Mouse (Mus musculus): ENCODE results near the gene Neto2. TPM values are rescaled to one million over a fixed set of nuclear protein-coding genes. Genes with fewer than 3 reads are reported as not detected.

Neto2 gene
- polyA plus RNA-seq, 1 experiment from 2014 or later = 15.6 TPM

DNA sequence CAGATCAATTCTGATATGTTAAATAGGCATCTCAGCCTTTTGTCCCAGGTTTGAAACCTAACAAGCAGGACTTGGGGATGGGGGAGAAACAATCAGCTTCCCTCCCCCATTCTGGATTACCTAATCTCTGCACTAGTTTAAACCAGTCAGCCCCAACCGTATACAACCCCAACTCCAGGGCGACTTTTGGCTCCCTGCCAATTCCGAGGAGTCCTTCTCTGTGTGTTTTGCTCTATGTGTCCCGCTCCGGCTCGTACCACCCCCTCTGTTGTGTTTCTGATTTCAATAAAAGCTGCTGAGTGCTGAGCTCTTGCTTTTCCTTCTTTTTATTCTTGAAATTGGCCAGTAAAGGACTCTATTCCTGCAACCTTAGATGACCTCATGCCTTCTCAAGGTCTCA lies 105.3 kb downstream of the Neto2 start:
- Histone ChIP-seq H3K36me3 (ENCODE audit: control insufficient read depth, insufficient read depth, low read length) (no peaks in the 10 kb centered on the region), H3K27ac (ENCODE audit: low read length) (no peak overlapping the region), H3K4me1 (ENCODE audit: control insufficient read depth, insufficient read depth, low read length) (no peaks in the 10 kb centered on the region), H3K4me3 (ENCODE audit: low read depth, low read length) (no peak overlapping the region), H3K9me3 (ENCODE audit: control insufficient read depth, low read depth, low read length) (no peaks in the 10 kb centered on the region), H3K9ac (replicated peaks; ENCODE audit: low read depth, low read length) (no peak overlapping the region), H3K4me2 (replicated peaks; ENCODE audit: low read depth, low read length) (no peak overlapping the region), H3K27me3 (ENCODE audit: control insufficient read depth, insufficient read depth, low read length) (no peaks in the 10 kb centered on the region)
- peak; percentile 63; the same call in 1 of the 2 replicates for ATAC-seq (ENCODE audit: insufficient number of reproducible peaks, insufficient read depth, low FRiP score, low read depth)
- 25% methylated on average over 6 of the region's 6 CpGs for WGBS

DNA sequence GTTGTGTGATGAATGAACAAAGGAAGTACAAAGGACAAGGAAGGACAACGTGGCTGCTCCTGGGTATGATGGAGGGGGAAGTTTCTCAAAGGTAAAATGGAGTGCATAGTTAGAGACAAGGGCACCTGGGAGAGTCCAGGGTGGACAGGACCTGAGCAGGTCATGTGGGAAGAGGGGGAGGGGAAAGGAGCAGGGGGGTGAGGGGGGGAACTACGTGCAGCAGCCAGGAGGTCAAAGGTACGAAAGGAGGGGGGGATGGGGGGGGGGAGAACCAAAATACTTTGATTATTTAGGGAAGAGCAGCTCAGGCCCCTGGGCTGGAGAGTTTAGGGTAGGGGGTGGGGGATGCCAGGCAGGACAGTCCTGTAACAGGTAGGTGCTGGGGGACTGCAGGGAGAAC lies 105.7 kb downstream of the Neto2 start:
- 40% methylated on average over 3 of the region's 3 CpGs for WGBS
- no peaks in the 10 kb centered on the region for H3K27me3 ChIP-seq (ENCODE audit: control insufficient read depth, insufficient read depth, low read length)
- no peak overlapping the region for H3K9ac ChIP-seq (replicated peaks; ENCODE audit: low read depth, low read length)
- no peak overlapping the region for H3K4me3 ChIP-seq (ENCODE audit: low read depth, low read length)
- no peaks in the 10 kb centered on the region for H3K4me1 ChIP-seq (ENCODE audit: control insufficient read depth, insufficient read depth, low read length)
- no peaks in the 10 kb centered on the region for H3K36me3 ChIP-seq (ENCODE audit: control insufficient read depth, insufficient read depth, low read length)
- no peak for ATAC-seq (ENCODE audit: insufficient number of reproducible peaks, insufficient read depth, low FRiP score, low read depth)
- H3K9me3 ChIP-seq (ENCODE audit: control insufficient read depth, low read depth, low read length) = no peaks in the 10 kb centered on the region
- no peak overlapping the region for H3K4me2 ChIP-seq (replicated peaks; ENCODE audit: low read depth, low read length)
- H3K27ac ChIP-seq (ENCODE audit: low read length) = no peak overlapping the region

DNA sequence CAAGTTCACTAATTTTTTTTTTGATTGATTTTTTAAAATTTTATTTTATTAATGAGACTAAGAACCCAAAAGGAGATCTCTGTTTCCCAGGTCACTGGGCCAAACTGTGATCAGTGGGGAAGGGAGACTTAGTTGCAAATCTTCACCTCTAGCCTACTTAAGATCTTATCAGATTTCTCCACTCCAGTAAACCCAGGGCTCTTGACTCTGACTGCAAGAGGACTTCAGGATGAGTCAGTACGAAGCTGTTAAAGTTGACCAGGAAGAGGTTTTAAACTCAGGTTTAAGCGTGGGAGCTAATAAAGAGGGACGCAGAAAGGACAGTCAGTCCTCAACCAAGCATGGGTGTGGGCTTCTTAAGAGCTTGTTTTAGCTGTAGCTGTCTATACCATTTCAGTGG lies 107.4 kb downstream of the Neto2 start:
- Histone ChIP-seq H3K4me3 (ENCODE audit: low read depth, low read length) (no peak overlapping the region), H3K4me2 (replicated peaks; ENCODE audit: low read depth, low read length) (no peak overlapping the region), H3K9ac (replicated peaks; ENCODE audit: low read depth, low read length) (no peak overlapping the region), H3K4me1 (ENCODE audit: control insufficient read depth, insufficient read depth, low read length) (no peaks in the 10 kb centered on the region), H3K27ac (ENCODE audit: low read length) (no peak overlapping the region), H3K36me3 (ENCODE audit: control insufficient read depth, insufficient read depth, low read length) (no peaks in the 10 kb centered on the region), H3K27me3 (ENCODE audit: control insufficient read depth, insufficient read depth, low read length) (no peaks in the 10 kb centered on the region), H3K9me3 (ENCODE audit: control insufficient read depth, low read depth, low read length) (no peaks in the 10 kb centered on the region)
- WGBS = 82% methylated on average over 3 of the region's 3 CpGs
- no peak for ATAC-seq (ENCODE audit: insufficient number of reproducible peaks, insufficient read depth, low FRiP score, low read depth)

DNA sequence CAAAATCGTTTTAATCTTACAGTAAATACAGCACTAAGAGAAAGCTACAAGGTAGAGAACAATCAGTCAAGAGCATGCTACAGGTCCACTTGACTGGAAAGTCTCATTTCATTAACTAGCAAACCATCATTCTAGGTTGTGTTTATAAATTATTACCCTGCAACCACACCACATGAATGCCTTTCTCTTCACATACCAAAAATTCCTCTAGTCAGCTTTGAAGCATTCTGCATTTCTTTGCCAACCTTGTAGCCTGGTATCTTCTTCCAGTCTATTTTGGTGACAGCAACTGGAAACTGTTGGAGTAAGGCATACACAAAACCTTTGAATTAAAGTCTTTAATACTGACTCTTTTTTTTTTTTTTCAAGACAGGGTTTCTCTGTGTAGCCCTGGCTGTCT lies 109.2 kb downstream of the Neto2 start:
- H3K9me3 ChIP-seq (ENCODE audit: control insufficient read depth, low read depth, low read length) = no peaks in the 10 kb centered on the region
- 71% methylated on average over 1 of the region's 1 CpGs for WGBS
- no peaks in the 10 kb centered on the region for H3K4me1 ChIP-seq (ENCODE audit: control insufficient read depth, insufficient read depth, low read length)
- no peaks in the 10 kb centered on the region for H3K36me3 ChIP-seq (ENCODE audit: control insufficient read depth, insufficient read depth, low read length)
- H3K9ac ChIP-seq (replicated peaks; ENCODE audit: low read depth, low read length) = no peak overlapping the region
- H3K27ac ChIP-seq (ENCODE audit: low read length) = no peak overlapping the region
- H3K4me2 ChIP-seq (replicated peaks; ENCODE audit: low read depth, low read length) = no peak overlapping the region
- no peak for ATAC-seq (ENCODE audit: insufficient number of reproducible peaks, insufficient read depth, low FRiP score, low read depth)
- H3K4me3 ChIP-seq (ENCODE audit: low read depth, low read length) = no peak overlapping the region
- no peaks in the 10 kb centered on the region for H3K27me3 ChIP-seq (ENCODE audit: control insufficient read depth, insufficient read depth, low read length)

DNA sequence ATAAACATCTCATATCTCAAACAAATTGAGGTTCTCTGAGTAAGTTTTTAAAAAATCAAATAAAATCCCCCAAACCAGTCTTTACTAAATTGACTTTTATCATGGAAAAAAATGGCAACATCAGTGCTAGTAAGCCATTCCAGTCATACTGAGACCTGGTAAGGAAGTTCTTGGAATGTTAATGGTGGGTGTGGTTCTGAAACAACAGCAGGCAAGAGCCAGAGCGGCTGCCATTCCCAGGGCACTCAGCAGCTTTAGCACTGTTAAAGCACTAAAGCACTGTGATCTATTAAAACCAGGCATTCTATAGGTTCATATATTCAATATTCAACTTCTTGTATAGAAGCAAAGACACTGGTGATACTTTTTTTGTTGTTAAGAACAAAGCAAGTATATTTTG lies 110.5 kb downstream of the Neto2 start:
- Histone ChIP-seq H3K4me2 (replicated peaks; ENCODE audit: low read depth, low read length) (no peak overlapping the region), H3K4me3 (ENCODE audit: low read depth, low read length) (no peak overlapping the region), H3K4me1 (ENCODE audit: control insufficient read depth, insufficient read depth, low read length) (no peaks in the 10 kb centered on the region), H3K9me3 (ENCODE audit: control insufficient read depth, low read depth, low read length) (no peaks in the 10 kb centered on the region), H3K36me3 (ENCODE audit: control insufficient read depth, insufficient read depth, low read length) (no peaks in the 10 kb centered on the region), H3K27me3 (ENCODE audit: control insufficient read depth, insufficient read depth, low read length) (no peaks in the 10 kb centered on the region), H3K27ac (ENCODE audit: low read length) (no peak overlapping the region), H3K9ac (replicated peaks; ENCODE audit: low read depth, low read length) (no peak overlapping the region)
- 61% methylated on average over 1 of the region's 1 CpGs for WGBS
- ATAC-seq (ENCODE audit: insufficient number of reproducible peaks, insufficient read depth, low FRiP score, low read depth) = no peak

DNA sequence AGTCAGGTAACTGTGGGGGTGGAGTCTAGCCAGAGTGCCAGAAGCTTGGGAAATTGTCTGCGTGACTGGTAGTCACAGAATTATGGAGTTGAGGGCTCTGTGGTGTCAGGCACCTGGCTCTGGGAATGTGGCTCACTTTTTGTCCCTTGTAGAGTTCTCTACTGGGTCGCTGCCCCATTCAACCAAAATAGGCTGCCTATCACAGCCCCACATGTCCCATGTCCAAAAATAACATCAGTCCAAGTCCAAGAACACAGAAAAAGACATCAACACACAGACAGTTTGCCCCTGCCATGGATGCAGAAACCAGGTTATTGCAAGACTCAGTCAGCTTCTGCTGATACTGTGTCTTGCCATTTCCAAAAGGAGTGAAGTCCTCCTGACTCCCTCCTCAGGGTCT lies 112.1 kb downstream of the Neto2 start:
- no peak overlapping the region for H3K4me2 ChIP-seq (replicated peaks; ENCODE audit: low read depth, low read length)
- no peak for ATAC-seq (ENCODE audit: insufficient number of reproducible peaks, insufficient read depth, low FRiP score, low read depth)
- WGBS = 88% methylated on average over 2 of the region's 2 CpGs
- no peaks in the 10 kb centered on the region for H3K27me3 ChIP-seq (ENCODE audit: control insufficient read depth, insufficient read depth, low read length)
- no peaks in the 10 kb centered on the region for H3K36me3 ChIP-seq (ENCODE audit: control insufficient read depth, insufficient read depth, low read length)
- no peak overlapping the region for H3K9ac ChIP-seq (replicated peaks; ENCODE audit: low read depth, low read length)
- H3K27ac ChIP-seq (ENCODE audit: low read length) = no peak overlapping the region
- H3K9me3 ChIP-seq (ENCODE audit: control insufficient read depth, low read depth, low read length) = no peaks in the 10 kb centered on the region
- H3K4me1 ChIP-seq (ENCODE audit: control insufficient read depth, insufficient read depth, low read length) = no peaks in the 10 kb centered on the region
- no peak overlapping the region for H3K4me3 ChIP-seq (ENCODE audit: low read depth, low read length)

Small RNA genes within 50 kb of the gene (microRNA-seq; reads per million reads assigned to microRNA genes)
- gene Mir8109 = not detected

Other genes with a start within 250 kb of the Neto2 start
- gene Gpt2, start 208.3 kb downstream of the Neto2 start, polyA plus RNA-seq (2014; fragmentation: Nextera tagmentation; extraction: Ambion mirVana) = 27.2 and 27.7 TPM in 2 replicates
- 136 and 151 TPM in 2 replicates for gene Dnaja2, start 145.6 kb downstream of the Neto2 start, polyA plus RNA-seq (2014; fragmentation: Nextera tagmentation; extraction: Ambion mirVana)
- 83.0 and 85.8 TPM in 2 replicates for gene Itfg1, start 140.0 kb upstream of the Neto2 start, polyA plus RNA-seq (2014; fragmentation: Nextera tagmentation; extraction: Ambion mirVana)
- gene Phkb, start 140.0 kb upstream of the Neto2 start, polyA plus RNA-seq (2014; fragmentation: Nextera tagmentation; extraction: Ambion mirVana) = 60.6 and 65.2 TPM in 2 replicates